Mouse (Mus musculus): Measurements from ENCODE around the gene Inpp4b.

Gene Inpp4b

DNA sequence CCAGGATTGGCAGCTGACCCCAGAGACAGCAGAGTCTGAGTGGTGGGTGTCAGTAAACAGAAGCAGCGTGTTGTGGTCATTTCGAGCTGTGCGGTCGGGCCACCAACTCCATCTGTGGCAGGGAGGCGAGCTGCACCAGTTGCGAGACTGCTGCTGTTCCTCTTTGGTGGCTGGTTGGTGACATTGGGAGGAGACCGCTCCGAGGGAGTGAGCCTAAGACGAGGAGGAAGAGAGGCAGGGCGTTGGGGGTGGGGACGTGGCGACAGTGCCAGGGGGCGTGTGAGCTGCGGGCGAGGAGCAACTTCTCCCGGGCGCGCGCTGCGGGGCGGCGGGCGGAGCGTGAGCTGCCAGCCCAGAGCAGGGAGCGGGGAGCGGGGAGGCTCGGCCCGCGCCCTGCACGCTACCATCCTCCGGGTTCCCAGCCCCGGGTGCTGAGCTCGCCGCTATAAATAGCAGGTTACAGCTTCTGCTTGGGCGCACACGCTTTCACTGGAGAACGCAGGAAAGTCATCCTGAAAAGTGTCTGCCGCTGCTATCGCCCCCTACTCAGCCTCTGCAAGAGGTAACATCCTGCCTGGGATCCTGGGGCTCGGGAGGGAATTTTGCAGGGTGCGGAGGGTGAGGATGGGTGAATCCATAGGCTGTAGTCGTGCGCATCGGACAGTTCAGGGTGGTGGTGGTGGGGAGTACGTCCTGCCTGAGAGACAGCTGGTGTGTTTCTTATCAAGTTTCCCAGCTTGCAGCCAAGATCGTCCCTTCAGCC, at the start of gene Inpp4b:
TSS of gene Inpp4b (plus strand) at position 321 of the 763 bp plus-strand sequence.
- peak; percentile 10 for DNase-seq (ENCODE audit: low spot score)

DNA sequence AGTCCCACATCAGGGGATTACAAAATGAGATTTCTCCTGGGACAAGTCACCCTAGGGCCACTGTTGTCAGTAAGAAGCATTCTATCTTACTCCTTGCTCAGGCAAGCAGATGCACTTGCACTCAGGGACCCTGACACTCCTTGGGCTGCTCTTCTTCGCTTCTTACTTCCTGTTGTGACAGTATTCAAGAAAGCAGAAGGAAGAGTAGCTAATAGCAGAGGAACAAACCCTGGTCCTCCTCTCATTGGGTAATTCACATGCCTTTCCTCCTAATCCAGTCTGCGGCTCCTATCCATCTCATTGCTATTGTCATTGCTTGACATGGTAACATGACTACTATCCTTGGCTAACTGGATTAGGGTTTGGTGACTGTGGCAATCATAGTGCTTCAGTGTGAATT, 7.1 kb upstream of the Inpp4b start:
- no peak for DNase-seq (ENCODE audit: low spot score)

DNA sequence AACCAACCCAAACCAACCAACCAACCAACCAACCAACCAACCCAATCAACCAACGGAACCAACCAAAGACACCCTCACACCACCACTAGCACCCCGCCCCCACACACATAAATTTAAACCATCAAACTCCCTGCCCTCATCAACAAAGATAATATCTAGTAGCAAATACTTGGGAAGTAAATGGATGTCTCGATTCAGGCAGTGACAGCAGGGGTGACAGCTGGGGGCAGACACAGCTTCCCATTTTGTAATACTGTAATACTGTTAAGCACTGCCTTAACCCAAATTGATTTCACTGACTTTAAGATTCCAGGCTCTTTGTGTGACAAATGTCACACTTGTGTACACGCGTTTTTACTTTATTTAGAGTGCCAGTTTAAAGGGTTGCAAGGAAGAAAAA, 1.2 kb upstream of the Inpp4b start:
- no peak for DNase-seq (ENCODE audit: low spot score)

DNA sequence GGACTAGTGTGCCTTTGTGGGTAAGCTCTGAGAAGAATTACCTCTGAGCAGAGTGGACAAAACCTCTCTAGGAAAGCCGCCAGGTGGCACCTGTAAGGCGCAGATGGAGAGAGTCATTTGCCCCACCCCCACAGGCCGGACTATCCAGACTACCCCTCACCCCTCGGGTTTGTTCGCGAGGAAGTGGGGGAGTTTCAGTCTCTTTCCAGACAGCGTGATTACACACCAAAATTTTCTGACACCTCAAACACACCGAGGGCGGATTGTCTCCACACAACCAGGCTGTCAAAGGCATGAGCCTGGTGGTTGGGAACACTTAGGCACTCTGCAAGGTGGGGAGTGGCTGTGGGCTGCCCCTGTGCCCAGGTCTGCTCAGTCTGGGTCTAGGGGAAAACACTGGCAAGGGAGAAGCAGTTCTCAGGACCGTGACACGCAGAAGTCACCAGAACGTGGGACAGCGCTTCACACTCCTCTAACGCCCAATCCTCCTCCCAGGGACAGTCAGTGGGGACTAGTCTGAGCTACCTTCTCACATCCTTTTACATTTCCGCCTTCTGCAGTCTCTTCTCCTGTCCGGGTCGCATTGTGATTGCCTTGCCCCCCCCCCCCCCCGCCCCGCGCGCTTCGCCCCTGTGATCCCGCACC, 643 bp upstream of the Inpp4b start:
- DNase-seq (ENCODE audit: low spot score): peak; percentile 22

DNA sequence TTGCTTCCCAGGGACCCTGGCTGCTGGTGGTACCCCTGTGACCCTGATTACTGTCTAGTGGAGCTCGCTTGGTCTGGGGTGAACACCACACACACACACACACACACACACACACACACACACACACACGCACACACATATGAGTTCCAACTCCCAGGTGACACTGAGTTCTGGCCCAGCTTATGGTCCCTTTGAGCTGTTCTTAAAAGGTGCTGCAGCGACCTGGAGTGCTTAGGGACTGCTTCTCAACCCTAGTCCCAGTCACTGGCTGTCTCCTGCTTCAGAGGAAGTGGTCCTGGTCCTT, 595 bp downstream of the Inpp4b start:
- DNase-seq (ENCODE audit: low spot score): no peak

DNA sequence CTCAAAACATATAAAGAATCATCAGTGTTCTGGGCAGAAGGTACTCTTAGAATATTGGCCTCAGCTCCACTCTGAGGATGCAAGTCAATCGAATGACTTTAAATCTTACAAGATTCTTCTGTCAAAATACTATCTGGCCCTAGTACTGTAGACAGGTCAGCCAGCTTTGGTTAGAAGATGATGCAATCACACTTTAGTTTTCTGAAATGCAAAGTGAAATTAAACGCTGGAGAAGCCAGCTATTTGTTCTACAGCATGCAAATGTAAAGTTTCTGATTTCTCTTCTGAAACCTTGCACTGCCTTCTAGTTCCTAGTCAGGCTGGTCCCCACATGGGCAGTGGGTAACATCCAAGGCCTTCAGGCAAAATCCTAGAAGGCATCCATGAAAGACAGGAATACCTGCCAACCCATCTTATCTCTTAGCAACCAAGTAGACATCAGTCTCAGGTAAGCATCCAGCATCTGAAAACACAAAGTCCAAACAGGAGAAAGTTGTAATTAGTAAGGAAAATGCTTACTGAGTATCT, 2.9 kb downstream of the Inpp4b start:
- no peak for DNase-seq (ENCODE audit: low spot score)

DNA sequence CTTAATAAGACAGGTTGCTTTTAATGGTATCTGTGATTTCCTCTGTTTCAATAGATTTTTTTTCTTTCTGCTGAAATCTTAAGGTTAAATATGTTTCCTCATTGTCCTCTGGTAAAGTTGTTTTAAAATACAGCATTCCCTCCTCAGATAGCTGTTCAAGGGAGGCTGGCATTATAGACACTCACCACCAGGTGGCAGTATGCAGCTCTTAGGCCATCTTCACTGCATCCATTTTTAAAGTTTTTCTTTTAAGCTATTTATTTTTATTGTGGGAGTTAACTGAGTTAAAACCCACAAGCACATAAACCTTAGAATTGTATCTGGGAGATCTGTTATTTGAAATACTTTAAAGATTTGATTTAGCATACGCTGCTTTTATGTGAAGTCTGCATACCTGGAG, 7.1 kb downstream of the Inpp4b start:
- no peak for DNase-seq (ENCODE audit: low spot score)

DNA sequence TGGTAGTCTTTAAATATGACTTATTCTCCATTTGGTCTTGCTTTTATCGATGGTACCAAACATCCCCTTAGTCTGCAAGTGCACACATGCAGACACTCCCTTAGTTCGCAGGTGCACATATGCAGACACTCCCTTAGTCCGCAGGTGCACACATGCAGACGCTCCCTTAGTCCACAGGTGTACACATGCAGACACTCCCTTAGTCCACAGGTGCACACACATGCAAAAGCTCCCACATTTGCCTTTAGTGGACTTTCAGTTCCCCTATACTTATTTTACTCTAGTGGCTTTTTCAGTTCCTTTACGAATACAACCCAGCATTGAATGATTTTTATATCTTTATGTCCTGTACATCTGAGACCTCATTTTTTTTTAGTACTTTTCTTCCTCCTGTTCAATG, 11.1 kb downstream of the Inpp4b start:
- no peak for DNase-seq (ENCODE audit: low spot score)

DNA sequence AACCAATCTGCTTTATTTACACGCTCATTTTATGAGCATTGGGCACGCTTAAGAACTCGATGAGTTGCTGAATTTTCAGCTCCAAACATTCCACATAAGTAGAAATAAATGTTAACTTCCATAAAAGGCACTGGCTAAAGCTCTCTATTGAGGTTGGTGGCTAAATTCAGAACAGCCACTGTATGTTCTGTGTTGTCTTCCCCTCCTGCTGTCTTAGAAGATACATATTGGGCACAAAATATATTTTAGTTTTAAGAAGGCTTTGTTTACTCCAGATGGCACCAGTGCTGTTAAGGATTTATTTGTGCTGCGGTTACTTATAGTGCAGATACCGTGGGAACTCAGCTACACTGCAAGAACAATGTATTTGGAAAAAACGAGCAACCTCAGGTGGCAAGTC, 15.8 kb downstream of the Inpp4b start:
- DNase-seq (ENCODE audit: low spot score): no peak

DNA sequence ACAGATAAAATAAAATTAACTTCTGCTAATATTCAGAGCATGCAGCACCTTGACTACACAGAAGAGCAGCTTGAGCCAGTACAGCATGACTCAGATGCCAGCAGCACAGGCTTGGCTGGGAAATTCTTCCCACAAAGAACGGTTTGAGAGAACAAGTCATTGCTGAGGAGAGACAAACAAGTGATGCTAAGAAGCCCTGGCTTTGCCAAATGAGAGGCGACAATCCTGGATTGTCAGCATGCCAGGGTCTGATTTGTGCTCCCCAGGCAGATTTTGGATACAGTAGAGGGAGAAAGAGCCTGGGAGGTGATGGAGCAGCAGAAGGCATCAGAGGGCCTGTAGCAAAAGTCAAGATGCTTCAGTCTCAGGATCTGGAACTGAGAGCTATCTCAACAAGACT, 18.2 kb downstream of the Inpp4b start:
- DNase-seq (ENCODE audit: low spot score): no peak

DNA sequence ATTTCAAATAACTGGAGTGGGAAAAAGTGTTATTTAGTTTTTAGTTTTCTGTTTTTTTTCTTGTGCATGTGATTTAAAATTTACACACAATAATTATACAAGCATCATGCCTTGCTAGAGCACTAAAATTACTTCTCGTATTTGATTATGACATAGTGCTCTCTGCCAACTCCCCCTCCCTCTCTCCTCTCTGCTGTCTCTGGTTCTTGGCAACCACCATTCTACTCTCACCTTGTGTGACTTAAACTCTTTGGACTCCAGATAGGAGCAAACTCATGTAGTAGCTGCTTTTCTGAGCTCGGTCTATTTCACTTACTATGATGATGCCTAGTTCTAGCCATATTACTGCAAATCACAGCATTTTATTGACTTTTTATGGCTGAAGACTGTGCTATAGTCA, 18.8 kb downstream of the Inpp4b start:
- DNase-seq (ENCODE audit: low spot score): no peak

DNA sequence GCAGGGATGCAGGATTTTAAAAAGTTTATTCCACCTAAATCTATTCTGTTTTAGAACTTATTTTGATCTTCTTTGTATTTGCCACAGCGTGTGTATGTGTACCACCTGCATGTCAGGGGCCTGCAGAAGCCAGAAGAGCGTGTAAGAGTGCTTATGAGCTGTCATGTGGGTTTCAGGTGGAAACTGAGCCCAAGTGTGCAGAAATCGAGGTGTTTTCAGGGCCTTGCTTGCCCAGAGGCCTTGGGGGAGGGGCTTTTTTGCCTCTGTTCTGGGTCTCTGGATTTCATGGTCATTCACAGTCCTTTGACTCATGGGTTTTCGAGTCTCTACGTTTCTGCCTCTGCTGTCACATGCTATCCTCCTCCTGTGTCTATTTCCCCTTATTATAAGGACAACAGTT, 28.3 kb downstream of the Inpp4b start:
- DNase-seq (ENCODE audit: low spot score): no peak

DNA sequence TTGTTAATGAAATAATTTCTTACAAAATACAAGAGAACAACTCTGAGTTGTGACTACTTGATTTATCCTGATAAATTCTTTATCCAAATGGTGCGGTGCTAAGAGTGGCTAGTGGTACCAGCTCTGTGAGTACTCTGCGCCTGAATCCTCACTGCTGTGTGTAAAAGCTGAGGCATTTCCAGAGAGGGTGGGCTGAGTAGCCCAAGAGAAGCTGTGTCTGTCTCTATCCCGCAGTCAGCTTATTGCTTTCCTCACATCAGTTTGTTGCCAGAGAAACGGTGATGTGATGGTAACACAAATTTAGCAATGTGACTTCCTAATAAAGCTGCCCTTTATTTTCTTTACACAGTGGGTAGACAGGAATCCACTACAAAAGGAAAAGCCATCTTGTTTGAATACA, 29.5 kb downstream of the Inpp4b start:
- no peak for DNase-seq (ENCODE audit: low spot score)

DNA sequence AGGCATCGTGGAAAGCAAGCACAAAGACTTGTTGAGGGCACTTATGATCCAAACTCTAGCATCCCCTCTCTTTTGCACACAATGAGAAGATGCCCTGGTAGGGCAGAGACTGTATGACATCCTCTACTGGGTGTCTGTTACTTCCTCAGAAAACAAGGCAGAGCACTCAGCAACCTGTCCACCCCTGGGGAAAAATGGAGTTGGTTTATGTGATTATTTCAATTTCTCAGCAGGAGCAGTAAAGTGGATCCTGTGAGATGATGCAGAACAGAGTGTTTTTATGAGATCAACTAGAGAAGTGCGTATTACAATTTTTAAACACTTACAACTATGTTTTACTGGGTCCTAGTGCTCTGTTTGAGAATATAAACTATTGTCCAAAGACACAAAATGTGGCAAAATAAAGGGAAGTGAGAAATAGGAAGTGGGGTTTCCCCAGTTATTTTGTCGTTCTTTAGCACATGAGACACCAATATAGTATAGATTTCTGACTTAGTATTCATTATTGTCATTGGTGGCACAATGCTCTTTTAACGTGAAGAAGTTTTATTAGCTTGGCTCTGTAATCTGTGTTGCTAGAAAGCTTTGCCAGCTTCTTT, 32.6 kb downstream of the Inpp4b start:
- no peak for DNase-seq (ENCODE audit: low spot score)

DNA sequence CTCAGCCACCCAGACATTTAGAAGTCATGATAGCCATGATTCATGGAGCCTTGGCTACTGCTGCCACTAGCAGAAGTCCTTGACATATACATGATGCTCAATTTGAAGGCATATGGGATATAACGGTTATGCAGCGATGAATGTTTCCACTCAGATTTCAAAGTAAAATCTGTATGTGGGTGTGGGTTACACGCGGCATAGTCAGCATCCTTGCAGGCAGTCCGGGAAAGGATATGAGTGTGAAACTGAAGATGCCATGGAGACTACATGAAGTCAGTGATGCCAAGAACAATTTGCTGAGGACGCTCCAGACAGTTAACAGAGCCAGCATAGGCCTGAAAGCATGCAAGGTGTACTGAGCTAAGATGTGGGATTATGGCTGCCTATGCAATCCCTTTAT, 46.6 kb downstream of the Inpp4b start:
- DNase-seq (ENCODE audit: low spot score): no peak

DNA sequence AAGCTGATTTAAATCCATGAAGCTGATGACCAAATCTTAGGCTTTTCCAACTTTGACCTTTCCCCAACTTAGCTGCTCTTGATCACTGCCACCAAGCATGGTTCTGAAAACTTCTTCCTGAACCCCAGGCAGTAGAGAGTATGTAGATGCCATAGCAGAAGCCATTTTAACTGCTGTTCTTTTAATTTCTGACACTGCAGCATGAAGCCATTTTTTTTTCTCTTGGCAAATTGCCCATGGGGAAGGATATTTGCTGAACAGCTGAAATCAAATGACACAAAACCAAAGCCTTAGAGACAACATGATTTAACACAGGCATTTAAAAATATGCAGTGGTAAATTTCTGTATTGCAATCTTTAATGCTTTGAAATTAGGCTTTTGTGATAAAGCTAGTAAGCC, 56.7 kb downstream of the Inpp4b start:
- DNase-seq (ENCODE audit: low spot score): no peak

DNA sequence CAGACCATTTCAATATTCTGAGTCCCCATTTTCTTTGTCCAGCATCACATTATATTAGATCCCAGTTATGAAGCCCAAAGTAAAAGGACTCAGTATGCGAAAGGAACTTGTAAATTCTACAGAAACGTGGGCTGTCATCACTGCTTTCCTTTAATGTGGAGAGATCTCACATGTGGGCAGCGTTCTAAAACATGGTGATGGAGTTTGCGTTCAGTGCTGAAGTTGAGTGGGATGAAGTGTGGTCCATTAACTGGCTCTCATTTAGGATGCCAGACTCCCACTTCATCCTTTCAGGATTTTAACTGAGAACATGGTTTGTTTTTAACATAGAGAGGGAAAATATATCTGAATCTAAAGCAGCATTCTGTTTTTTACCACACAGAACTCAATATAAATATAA, 57.1 kb downstream of the Inpp4b start:
- no peak for DNase-seq (ENCODE audit: low spot score)

DNA sequence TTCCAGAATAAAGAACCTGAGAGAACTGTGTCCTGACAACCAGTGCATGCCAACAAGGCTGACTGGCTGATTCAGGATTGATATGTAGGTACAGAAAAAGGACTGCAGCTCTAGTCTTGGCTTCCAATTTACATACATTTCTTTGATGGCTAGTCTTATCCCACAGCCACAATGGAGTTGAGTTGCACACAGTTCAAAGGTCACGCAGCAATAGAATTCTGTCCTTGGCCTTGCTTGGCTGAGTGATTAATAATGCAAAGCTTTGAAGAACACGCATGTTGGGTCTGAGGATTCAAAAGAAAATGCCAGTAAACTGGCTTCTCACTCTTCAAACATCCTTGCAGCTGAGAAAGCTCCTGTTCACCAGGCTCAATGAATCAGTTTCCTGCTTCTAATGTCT, 70.4 kb downstream of the Inpp4b start:
- no peak for DNase-seq (ENCODE audit: low spot score)

DNA sequence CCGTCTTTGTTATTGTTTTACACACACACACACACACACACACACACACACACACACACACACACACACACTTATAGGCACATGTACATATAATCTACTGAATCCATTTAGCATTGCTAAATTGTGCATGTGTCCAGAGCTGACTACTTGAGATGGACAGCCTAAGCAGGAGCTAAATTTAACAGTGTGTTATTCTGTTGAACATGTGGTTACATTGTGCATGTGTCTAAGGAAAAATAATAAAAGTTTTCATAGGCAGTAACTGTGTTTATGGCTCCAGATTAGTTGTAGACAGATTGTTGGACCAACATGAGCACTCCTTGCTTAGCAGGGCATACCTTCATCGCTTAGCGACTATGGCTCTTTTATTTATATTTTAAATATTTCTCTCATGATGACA, 101.6 kb downstream of the Inpp4b start:
- DNase-seq (ENCODE audit: low spot score): no peak

DNA sequence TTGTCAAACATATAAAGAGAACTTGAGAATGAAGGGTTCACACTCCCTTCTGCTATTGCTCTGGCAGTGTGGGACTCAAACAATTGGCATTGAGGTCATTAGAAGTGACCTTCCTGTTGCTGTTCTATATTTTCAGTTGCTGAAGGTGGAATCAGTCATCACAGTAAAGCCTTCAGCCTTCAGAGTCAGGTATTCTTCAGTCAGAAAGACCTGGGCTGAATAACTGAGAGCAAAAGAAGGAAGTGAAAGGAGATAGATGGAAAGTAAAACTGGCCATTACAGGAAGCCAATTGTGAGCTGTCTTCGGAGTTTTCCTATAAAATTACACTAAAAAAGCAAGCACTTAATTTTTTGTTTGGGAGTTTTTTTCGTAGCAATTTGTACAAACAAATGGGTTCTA, 107.4 kb downstream of the Inpp4b start:
- DNase-seq (ENCODE audit: low spot score): no peak

DNA sequence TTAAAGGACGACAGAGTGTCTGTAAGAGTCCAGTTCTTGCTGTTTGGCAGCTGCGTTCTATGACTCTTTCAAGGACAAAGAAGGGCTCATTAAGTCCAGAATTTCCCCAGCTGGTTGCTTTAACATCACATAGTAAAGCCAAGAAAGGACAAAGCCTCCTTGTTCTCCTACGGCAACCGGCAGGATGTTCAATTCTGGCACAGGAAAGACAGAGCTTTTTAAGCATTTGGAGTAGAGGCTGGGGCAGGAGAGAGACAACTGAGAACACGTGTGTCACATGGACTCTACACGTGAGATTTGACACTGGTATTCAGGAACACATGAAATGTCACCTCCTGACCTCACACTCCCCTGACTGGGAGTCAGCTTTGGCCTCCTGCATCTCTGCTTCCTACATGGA, 109.7 kb downstream of the Inpp4b start:
- no peak for DNase-seq (ENCODE audit: low spot score)

DNA sequence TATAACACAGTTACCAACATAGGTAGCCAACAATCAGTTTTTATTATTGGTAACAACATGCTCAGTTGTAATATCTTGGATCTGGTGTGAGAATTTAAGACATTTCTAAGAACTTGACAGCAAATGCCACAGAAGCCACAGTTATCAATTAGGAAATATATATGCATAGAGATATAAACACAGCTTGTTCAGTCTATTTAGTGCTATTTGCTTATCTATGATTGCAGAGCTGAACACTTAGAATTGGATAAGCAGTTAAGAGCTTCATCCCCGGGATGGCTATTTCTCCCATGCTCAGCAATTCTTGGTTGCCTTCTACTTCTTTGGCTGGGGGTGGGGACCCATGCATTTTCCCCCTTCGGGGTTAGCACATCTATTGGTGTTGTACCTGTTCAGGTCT, 112.5 kb downstream of the Inpp4b start:
- DNase-seq (ENCODE audit: low spot score): no peak

DNA sequence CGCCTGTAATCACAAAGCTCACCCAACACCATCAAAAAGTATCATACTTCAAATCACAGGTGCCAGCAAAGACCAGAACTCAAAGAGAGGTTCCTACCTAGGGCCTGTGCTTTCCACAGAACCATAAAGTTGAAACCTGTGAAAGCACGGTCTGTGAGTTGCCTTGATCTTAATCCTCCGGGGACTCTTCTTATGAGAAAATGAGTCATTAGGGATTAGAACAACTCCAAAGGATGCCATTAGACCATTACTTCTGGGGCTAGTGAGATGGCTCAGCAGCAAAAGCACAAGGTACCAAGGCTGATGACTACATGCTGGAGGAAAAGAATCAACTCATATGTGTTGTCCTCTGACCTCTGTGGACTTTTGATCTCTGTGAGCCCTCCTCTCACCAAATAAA, 121.4 kb downstream of the Inpp4b start:
- no peak for DNase-seq (ENCODE audit: low spot score)

DNA sequence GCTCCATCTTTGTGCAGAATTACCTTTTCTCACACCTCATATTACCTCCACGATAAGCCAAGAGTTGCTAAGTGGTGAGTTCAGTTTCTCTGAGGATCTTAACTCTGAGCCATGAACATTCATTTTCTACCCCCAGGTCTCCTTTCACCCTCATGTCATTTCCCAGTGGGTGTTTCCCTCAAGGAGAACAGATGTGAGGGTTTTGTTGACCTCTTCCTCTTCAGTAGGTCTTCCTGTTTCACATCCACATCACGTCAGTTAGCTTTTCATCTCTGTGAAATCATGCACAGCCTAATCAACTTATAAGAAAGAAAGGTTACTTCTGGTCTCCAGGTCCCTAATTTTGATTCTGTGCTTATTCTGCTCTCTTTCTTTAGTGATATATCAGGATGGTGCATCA, 124.4 kb downstream of the Inpp4b start:
- DNase-seq (ENCODE audit: low spot score): no peak

All from yolk sac, embryonic 10.5 days (tissue).